24 mouse cellular contexts compared by ENCODE assay signal in the genomic region with DNA sequence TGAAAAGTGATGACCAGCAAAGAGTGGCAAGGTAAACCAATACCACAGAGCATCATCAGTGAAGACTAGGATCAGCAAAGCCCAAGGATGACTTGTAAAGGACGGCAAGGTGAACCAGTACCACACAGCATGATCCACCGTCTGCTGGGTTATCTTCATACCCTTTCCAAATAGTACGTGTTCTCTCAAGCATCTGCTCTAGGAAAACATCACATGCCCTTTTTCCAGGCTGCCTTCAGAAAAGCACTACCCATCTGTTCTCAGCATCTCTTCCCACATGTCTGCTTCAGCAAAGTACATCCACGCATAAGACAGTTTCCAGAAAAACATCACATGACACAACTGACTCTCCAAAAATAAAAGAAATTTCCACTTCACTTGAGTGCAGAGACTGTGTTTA.
DNase-seq lines count a peak whose midpoint lies in the region; ATAC-seq and TF ChIP-seq lines count a peak whose summit lies in the region.
"Had no signal": no experiment of that assay in that cellular context is flagged by ENCODE, and none has a peak within 500 bp of the region (broad histone marks: within the 10 kb centered on the region; RNA-seq: fewer than 3 reads in every experiment).

No protein-coding gene starts in this region.

- no peaks in the 10 kb centered on the region for H3K4me1 ChIP-seq in lung, postnatal 0 days (ENCODE audit: insufficient read depth, low read depth, low read length)
- H3K4me1 ChIP-seq in kidney, embryonic 15.5 days, result no peaks in the 10 kb centered on the region
- H3K4me1 ChIP-seq: embryonic facial prominence, embryonic 15.5 days; heart, embryonic 15.5 days; hindbrain, embryonic 10.5 days had no signal

- H3K27ac ChIP-seq in lung, postnatal 0 days (ENCODE audit: low read length), result no peak overlapping the region
- H3K27ac ChIP-seq in kidney, embryonic 15.5 days, result no peak overlapping the region
- H3K27ac ChIP-seq: embryonic facial prominence, embryonic 15.5 days; heart, embryonic 15.5 days; hindbrain, embryonic 10.5 days; limb, embryonic 13.5 days; liver, embryonic 14.5 days had no signal

- H3K4me3 ChIP-seq in lung, postnatal 0 days (ENCODE audit: low read depth, low read length), result no peak overlapping the region
- H3K4me3 ChIP-seq in kidney, embryonic 15.5 days (replicated peaks), result no peak overlapping the region
- H3K4me3 ChIP-seq: embryonic facial prominence, embryonic 15.5 days; heart, embryonic 15.5 days; hindbrain, embryonic 10.5 days; limb, embryonic 13.5 days had no signal

- no peaks in the 10 kb centered on the region for H3K9me3 ChIP-seq in lung, postnatal 0 days (ENCODE audit: low read length)
- H3K9me3 ChIP-seq in kidney, embryonic 15.5 days (replicated peaks), result no peaks in the 10 kb centered on the region
- H3K9me3 ChIP-seq: embryonic facial prominence, embryonic 15.5 days; heart, embryonic 15.5 days; hindbrain, embryonic 10.5 days; limb, embryonic 13.5 days had no signal

- no peaks in the 10 kb centered on the region for H3K36me3 ChIP-seq in lung, postnatal 0 days (ENCODE audit: insufficient read depth, low read length)
- H3K36me3 ChIP-seq in kidney, embryonic 15.5 days, result no peaks in the 10 kb centered on the region
- H3K36me3 ChIP-seq: embryonic facial prominence, embryonic 15.5 days; heart, embryonic 15.5 days; hindbrain, embryonic 10.5 days; limb, embryonic 13.5 days had no signal

- 89% methylated on average over 4 of the region's 4 CpGs for WGBS in lung, postnatal 0 days
- 93% methylated on average over 4 of the region's 4 CpGs for WGBS in kidney, embryonic 15.5 days

- no peaks in the 10 kb centered on the region for H3K27me3 ChIP-seq in lung, postnatal 0 days (replicated peaks; ENCODE audit: insufficient read depth, low read length)
- H3K27me3 ChIP-seq in kidney, embryonic 15.5 days, result no peaks in the 10 kb centered on the region
- H3K27me3 ChIP-seq: embryonic facial prominence, embryonic 15.5 days; heart, embryonic 15.5 days; limb, embryonic 13.5 days; Patski had no signal

- DNase-seq in right cerebral cortex, adult 2 months (ENCODE audit: low spot score in 2 of 2), result peak; percentile 44 to 58
- DNase-seq in right cerebral cortex, postnatal 4 days, result no peak
- DNase-seq in layer of hippocampus, adult 8-10 months (ENCODE audit: low spot score in 2 of 2), result peak; percentile 62 to 76
- DNase-seq in left cerebral cortex, postnatal 14 days (ENCODE audit: low spot score in 2 of 2), result peak; percentile 26 to 69
- DNase-seq in lung, postnatal 0 days (ENCODE audit: low spot score), result no peak
- no peak for DNase-seq in adrenal gland, postnatal 36 days
- DNase-seq: adrenal gland, postnatal 14 days; cerebellum, adult 9-10 months; embryo, embryonic 11 days; gastrocnemius, postnatal 10 days; heart, adult 18-20 months; kidney, adult 8-10 months; kidney, postnatal 4 days; lung, postnatal 14 days; spleen, adult 18-20 months had no signal

- ATAC-seq in lung, postnatal 0 days, result no peak
- ATAC-seq in kidney, embryonic 15.5 days (replicated peaks; ENCODE audit: low FRiP score), result no peak
- ATAC-seq: activated CD4-positive, CD25-positive, alpha-beta regulatory T cell, adult 4 months; midbrain, embryonic 16.5 days; Patski had no signal

- H3K9ac ChIP-seq in lung, postnatal 0 days (replicated peaks; ENCODE audit: low read depth), result no peak overlapping the region
- no peak overlapping the region for H3K9ac ChIP-seq in kidney, embryonic 15.5 days
- H3K9ac ChIP-seq: embryonic facial prominence, embryonic 15.5 days; heart, embryonic 15.5 days; limb, embryonic 13.5 days; liver, embryonic 14.5 days had no signal

- TF ChIP-seq CTCF in lung, postnatal 0 days (IDR thresholded peaks at IDR 0.05), result no peak

- intact Hi-C loops in left cerebral cortex, postnatal 14 days (cut with DNase I), result no loop called here

- TF ChIP-seq EP300 in lung, postnatal 0 days (IDR thresholded peaks at IDR 0.05), result no peak

- no peak overlapping the region for H3K4me2 ChIP-seq in lung, postnatal 0 days (replicated peaks; ENCODE audit: low read depth, low read length)
- no peak overlapping the region for H3K4me2 ChIP-seq in kidney, embryonic 15.5 days
- H3K4me2 ChIP-seq: embryonic facial prominence, embryonic 15.5 days; heart, embryonic 15.5 days; limb, embryonic 13.5 days had no signal

Comparison
In these comparisons a context has a peak if more than half of its experiments do, and no peak if none do; other contexts are left out.
1. DNase-seq: peak in right cerebral cortex, adult 2 months (2 of 2), layer of hippocampus, adult 8-10 months (2 of 2) and left cerebral cortex, postnatal 14 days (2 of 2); none in right cerebral cortex, postnatal 4 days (single experiment), lung, postnatal 0 days (single experiment) and adrenal gland, postnatal 36 days (0 of 2).